Mouse (Mus musculus) brain, embryonic 18.5 days (tissue): Measurements from ENCODE around the gene Cwf19l1.

Experiments used
- DNase-seq: peaks from one replicate; pipeline ENCODE4 v3.0.0-alpha.2; 2012; ENCODE audit warnings: low read depth, low spot score

Cwf19l1 gene

GRCm38 (mm10) chr19:44063773-44064172 lies 71.9 kb downstream of the Cwf19l1 start:
- no peak for DNase-seq

DNA sequence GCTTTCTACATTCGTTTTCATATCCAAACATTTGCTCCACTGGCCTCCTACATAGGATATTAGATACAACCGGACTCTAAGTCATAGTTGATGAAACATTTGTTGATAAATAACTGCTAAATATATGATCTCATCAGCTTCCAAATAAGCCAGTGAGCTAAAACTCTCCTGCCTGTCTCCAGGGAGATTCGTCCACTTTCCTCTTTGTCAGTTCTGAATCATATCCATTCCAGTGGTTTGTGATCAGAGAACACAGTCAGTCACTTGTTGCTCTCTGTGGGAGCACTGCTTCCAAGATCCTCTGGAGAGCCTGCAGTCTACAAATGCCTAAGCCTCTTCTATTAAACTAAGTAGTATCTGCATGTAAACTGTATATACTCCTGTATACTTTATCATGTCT lies 75.5 kb downstream of the Cwf19l1 start:
- no peak for DNase-seq
